Mouse (Mus musculus): Measurements from ENCODE around the gene Fst.

Fst gene

DNA sequence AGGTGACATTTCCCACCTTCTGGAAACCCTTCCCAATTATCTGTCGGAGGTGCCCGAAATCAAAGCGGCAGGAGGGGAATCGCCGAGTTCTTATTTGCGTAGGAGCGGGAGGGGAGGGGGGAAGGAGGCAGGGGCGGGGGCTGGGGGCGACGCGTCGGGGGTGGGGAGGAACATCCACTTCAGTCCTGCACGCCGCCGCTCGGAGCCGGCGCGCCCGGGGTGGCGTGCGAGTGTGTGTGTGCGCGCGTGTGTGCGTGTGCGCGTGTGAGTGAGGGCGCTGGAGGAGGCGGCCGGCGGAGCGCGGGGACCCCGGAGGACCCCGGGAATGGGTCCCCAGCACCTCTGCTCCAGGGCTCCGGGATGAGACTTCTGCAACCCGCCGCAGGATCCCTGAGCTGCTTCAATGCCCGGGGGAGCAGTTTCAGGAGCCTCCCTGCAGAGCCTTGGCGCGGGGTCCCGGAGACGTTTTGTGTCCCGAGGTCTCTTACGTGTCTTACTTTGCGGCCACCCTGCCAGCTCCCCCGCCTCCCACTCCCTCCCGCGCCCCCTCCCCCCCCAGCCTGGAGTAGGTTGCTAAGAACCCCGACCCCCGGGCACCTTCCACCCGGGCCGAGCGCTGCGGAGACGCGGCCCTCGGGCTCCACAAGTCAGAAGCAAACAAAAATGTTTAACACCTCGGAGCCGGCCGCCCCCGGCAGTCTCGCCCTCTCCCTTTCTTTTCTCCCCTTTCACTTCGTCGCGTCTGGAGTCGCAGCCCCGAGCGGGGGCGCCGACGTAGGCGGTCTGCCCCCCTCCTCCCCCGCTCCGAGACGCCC is at the start of gene Fst:
Gene Fst, minus strand, starts transcription at position 66 of the 815 bp plus-strand sequence.
- no peak for DNase-seq (ENCODE audit: low spot score)

DNA sequence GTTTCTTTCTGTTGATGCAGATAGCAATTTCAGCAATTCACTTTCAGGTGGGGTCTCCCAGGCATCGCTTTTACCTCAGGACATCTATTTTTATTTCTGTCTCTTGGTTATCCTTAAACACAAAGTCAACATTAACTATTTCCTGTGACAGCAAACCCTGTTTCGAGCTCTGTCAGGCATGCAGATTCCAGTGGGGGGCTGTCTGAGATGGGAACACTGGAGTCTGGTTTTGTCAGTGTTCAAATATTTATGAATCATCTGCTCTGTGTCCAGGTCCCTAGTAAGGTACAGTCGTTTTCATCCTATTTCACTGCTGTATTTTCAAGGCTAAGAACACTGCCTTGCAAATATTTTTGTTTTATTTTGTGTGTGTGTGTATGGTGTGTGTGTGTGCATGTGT is 35.1 kb upstream of the Fst start:
- DNase-seq (ENCODE audit: low spot score): no peak

DNA sequence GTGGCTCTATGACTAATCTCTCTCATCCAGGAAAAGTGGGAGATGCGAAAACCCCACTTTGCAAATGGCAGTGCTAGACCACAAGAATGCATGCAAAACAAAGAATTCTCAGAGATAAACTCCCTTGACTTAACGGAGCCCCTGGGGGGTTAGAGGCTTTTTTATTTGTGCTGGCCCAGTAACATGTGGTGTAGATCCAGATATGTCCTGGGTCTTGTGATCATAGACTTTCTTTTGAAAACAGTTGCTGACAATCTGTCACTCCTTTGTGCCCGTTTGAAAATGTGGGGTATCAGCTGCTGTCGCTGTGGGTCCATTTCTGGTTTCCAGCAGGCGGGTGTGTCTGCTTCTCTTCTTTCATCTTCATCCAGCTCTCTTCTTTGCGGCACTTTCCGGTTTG is 29.4 kb upstream of the Fst start:
- DNase-seq (ENCODE audit: low spot score): no peak

DNA sequence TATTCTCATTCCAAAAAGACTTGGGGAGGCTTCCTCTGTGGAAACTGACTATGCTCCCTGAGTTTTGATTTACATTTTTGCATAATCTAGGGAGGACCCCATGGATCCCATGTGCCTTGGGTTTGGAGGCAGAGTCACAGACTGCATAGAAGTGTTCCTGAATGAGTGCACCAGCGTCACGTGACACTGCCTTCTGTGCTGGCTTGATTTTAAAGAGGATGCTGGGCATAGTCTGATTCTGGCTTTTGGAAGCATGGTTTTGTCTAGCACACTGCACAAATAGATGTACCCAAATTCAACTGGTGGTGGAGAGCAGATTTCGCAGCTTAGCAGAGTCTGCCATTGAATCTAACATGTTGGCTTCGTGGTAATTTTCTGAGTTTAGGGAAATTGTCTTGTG is 19.6 kb upstream of the Fst start:
- no peak for DNase-seq (ENCODE audit: low spot score)

DNA sequence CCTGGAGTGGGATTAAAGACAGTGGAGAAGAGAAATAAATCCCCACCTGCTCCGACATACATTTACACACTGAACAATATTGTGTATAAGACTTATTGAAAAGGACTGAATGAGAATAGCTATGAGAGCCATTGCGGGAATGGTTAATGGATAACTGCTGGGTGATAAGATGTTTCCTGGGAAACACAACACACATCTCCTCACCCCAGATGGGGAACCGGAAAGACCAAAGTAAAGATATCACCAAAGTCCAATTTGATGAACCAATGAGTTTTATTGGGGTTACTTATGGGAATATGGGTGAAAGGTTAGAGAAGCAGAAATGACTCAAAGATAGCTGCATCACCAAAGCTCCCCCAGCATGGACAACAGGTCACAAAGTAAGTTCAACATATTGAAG is 11.2 kb upstream of the Fst start:
- DNase-seq (ENCODE audit: low spot score): no peak

DNA sequence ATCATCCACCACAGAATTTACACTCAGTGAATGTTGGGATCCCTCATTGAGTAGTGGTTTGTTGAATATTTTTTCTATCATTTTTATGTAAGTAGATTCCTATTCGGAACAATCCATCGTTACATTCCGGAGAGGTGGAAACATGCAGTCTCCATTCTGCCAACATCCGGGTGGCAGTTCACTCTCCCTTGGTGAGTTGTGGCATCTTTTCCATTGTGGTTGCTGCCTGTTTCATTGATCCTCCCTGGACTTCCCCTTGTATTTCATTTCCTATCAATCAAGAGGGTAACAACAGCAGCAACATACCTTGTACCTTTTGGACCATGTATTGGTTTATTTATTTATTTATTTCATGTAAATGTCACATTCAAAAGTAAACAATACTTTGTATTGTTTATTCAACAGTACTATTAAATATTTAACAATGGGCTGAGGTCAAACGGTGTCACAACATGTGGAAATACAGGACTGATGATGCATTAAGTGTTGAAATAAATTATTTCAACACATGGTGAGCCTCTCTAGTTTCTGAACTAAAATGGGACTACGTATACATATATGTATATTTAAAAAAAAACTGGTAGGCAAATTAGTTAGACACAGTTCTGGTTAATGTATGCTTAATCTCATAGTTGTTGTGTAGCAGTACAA is 7.6 kb upstream of the Fst start:
- no peak for DNase-seq (ENCODE audit: low spot score)

DNA sequence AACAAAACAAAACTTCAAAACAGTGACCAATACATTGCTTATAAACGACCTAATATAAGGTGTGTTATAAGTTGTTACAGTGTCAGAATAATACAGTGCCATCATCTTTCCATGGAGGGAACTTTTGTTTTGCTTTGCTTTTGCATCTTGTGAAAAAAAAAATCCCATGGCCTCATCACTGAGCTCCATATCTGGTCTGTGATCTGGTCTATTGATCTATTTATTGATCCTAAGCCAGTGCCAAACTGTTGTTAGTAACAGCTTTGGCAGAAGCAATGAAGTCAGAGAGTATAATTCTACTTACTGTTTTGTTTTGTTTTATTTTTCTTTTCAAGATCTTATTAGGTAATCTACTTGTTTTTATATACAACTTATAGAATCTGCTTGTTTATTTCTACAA is 6.6 kb upstream of the Fst start:
- no peak for DNase-seq (ENCODE audit: low spot score)

DNA sequence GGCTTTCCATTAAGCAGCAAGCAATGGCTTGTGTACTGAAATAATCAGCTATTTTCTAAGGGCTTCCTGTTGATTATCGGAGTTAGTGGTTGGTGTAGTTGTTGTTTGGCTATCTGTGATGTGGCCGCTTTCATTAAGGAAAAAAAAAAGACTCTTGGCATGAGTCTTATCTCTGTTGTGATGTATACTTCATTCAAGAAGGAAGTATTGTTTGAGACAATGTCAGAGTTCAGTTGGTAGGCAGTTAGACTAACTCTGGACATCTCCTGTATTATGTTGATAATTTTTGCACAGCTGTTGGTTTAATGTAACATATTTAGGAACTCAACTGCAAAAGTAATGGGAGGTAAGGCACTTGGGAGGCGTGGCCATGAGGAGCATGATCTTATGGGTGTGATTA is 6.1 kb upstream of the Fst start:
- DNase-seq (ENCODE audit: low spot score): no peak

DNA sequence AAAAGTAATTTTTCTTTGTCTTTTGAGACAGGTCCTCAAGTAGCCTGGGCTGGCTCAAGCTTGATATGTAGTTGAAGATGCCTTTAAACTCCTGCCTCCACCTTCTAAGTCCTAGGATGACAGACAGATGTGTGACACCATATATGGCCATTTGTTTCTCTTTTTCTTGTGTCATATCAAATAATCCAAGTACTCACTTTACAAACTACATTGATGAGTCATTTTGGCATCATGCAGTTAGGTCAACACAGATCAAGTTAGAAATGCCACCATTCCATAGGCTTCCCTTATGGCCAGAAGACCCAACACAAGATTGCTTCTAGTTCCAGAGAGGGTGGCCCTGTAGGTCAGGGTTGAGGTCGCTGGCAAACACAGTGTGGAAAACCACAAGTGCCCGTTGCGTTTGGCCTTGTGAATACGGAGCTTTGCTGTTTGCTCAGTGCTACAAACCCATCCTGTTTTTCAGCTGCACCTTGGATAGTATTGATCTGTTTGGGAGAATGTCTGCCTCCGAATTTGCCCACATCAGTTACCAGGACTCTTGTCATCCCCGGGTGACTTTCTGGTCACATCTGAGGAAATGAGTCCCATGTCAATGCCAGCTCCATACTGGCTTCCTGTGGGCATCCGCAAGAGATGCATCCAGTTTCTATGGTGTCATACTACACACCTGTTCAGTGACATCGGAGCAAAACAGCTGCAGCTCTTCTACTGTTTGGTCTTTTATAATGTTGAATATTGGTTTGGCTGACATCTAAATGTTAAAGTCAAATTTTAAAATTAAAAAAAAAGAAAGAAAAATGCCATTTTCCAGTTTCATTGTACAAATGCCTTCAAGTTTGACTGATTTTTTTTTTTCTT is 4.0 kb upstream of the Fst start:
- no peak for DNase-seq (ENCODE audit: low spot score)

DNA sequence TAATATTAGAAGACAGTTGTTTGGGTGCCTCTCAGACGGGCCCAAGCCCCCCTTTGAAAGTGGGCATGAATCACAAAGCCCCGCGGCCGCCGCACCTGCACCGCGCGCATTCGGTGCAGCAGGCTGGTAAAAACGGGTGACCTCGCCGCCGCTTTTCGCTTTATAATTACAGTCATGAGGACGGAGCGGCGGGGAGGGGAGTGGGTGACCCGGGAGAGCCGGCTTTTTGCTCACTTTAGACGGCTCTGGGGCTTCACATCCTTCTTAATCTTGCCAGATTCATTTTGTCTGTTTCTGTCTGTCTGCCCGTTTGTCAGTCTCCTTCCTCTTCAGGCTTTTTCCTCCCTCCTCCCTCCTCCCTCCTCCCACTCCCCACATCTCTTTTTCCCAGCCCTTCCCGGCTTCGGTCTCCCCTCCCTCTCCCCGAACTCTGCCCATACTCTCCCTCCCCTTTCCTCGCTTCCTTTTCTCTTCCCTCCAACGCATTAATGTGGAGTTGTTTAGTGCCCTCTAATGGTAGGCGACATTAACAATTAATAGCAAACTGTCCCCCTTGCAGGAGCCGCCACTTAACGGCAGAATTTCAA is 1.6 kb upstream of the Fst start:
- DNase-seq (ENCODE audit: low spot score): no peak

DNA sequence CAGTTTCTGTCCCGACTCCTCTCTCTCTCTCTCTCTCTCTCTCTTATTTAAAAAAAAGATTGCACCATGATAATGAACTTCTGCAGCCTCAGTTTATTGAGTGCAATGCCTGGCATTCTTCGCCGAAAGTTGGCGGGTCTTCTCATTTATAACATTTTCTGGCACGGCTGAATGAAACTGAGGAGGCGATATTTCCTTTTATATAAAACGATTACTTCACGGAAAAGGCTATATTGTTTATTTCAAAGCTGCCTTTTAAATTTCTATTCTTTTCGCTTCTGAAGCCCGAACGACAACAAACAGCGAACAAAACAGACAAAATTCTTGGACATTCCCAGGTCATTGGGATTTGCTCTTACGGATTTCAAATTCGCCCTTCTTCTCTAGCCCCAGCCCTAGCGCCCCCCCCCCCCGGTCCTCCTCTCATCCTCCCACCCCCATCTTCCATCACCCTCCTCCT is 980 bp upstream of the Fst start:
- DNase-seq (ENCODE audit: low spot score): no peak

DNA sequence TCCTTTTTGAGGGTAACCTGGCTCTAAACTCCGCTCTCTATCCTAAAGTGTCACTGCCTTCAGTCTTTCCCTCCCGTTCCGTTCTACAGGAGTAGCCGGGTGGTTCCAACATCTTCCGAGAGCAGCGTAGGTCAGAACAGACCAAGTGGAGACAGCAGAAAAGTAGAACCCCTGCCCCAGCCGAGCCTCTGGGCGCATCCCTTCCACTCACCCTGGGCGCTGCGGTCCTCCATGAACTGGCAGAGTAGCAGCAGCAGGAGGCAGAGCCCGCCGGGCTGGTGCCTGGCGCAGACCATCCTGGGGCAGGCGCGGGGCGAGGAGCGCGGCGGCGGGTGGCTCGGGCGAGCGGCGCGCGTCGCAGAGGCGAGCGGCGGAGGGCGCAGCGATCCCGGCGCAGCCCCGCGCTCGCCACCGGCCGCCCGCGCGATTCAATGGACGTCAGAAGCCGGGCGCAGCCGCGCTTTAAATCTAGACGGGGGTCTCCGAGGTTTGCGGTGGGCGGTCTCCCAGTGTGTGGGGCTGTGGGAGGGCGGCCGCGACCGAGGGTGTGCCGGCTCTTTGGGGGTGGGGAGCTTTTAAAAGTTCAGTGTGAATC is 363 bp downstream of the Fst start:
- DNase-seq (ENCODE audit: low spot score): no peak

DNA sequence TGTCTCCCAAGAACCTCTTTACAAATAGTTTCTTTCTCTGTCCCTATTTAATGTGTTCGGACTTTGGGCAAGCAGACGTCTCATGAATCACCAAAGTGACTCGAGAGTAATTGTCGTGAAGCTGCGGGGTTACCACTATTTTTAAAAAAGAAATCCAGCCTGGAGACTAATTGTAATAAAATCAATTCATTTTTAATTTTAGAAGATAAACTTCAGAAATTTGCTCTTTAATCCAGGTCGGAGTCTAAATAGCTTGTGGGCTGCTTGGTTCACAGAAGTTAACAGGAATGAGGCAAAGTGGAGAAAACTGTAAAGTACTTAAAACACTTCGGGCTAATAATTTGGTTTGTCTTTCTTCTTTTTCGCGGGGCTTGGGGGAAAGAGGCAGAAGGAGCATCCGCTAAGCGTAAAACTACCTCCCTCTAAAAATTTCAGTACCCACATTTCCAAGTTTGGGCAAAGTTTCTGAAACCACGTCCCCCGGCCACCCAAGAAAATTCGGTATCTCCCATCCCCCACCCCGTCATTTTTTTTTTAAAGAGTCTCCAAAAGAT is 1.1 kb downstream of the Fst start:
- DNase-seq (ENCODE audit: low spot score): no peak

DNA sequence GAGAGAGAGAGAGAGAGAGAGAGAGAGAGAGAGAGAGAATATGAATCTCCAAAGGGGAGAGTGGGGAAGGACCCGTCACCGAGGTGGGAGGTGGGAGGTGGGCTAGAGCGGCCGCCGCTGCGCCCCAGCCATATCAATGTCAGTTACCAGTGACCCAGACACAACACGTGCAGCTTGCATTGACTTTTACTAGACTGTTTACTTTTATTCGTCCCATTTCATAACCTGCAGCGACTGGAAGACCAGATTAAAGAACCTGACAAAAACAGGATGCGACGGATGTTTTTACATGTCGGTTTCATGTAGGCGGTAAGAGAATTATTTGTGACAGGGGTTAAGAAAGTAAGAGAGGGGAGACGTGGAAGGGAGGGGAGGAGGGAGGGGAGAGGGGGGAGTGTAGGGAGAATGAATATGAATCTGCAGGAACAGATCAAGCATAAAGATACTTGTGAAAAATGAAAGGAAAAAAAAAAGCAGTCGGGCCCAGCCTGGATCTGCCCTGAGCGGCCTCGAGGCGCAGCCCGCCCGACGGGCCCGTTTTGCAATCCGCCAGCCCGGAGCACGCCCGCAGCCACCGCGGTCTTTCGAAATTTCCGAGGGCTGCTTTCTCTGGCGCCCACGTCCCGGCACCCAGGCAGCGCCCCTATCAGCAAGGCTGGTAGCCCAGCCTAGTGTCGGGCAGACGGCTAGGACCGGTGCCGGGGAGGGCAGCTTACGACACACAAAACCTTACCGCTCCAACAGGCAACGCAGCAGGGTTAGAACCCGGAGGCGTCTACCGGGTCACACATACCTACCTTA is 1.8 kb downstream of the Fst start:
- no peak for DNase-seq (ENCODE audit: low spot score)

DNA sequence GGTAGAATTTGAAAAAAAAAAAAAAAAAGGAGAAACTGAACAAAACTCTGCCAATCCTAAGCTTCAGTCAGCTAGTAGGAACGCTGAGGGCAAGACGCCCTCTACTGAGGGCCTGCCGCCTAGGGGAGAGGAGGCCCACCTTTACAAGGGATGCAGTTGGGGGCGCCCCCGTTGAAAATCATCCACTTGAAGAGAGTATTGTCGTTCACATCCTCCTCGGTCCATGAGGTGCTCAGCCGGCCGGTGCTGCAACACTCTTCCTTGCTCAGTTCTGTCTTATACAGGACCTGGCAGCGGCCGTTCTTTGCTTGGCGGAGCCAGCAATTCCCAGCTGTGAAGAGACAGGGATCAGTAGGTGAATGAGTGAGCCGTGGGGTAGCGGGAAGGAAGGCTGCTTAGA is 2.5 kb downstream of the Fst start:
- no peak for DNase-seq (ENCODE audit: low spot score)

DNA sequence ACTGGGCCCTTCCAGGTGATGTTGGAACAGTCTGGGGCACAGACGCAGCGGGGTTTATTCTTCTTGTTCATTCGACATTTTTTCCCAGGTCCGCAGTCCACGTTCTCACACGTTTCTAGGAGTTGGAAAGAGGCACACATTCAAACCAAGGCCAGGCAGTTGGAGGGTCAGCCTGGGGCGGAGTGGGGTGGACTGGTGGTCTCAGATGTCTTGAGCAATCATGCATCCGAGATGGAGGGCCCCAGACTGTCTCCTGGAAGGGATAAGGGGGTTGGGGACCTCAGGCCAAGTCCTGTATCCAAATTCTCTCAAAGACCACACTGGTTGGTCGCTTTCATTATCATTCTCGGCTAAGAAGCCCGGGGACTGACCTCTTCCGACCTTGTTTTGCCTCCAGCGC is 3.0 kb downstream of the Fst start:
- DNase-seq (ENCODE audit: low spot score): no peak

DNA sequence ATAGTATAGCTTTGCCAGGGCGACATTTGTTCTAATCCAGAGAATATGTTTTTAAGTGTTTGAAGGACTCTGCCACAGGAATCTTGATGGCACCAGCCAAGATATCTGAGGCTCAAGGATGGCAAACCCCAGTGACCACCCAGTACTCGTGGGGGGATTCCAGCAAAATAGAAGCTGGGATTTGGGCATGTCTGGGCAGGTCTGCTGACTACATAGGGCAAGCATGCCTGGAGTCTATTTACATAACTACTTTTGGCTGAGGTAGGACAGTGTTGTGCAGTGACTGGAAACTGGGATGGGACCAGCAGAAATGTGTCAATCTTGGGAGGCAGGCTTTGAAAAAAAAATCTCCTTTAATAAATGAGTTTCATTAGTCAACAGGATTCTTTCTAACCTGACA is 11.5 kb downstream of the Fst start:
- DNase-seq (ENCODE audit: low spot score): no peak

DNA sequence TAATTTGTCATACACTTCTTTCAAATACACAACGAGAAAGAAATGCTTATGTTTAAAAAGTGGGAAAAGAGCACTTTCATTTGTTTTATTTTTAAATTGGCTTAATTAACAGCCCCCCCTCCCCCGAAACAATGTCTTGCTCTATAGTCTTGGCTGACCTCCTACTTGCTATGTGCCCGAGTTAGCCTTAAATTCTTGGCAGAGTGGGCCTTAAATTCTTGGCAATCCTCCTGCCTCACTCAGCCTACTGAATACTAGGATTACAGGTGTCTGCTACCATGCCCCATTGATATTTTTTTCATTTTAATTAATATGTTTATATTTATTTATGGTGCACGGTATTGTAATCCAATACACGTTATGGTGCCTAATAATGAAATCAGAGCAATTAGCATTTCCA is 26.3 kb downstream of the Fst start:
- DNase-seq (ENCODE audit: low spot score): no peak

DNA sequence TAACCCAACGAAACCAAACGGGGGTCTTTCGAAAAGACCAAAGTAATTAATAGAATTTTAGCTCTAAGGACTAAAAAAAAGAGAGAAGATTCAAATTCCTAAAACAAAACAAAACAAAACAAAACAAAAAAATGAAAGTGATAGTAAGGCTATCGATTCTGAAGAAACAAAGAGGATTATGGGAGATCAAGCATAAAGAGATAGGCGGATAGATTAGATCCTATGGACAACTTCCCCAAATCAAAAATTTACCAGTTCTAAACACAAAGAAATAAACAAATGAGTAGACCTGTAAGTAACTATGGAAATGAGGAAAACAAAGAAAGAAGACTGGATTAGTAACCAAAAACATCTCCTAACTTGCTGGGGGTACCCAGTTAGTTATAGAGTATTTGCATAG is 33.5 kb downstream of the Fst start:
- no peak for DNase-seq (ENCODE audit: low spot score)

DNA sequence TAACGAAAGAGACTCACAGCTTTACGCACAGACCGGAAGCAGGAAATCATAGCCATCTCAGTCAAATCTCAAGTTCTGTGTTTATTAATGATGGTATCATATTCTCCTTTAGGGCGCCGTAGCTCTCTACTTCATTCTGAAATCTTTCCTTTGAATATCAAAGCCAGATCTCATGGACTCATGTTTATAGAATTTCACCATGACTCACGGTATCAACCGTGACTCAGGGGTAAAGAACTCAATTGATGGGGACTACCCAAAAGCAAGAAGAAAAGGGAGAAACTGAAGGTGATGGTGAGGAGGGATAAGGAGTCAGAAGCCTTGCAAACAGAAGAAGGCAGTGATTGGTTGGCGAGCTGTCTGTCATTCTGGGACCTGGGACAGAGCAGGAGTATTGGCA is 38.5 kb downstream of the Fst start:
- no peak for DNase-seq (ENCODE audit: low spot score)

DNA sequence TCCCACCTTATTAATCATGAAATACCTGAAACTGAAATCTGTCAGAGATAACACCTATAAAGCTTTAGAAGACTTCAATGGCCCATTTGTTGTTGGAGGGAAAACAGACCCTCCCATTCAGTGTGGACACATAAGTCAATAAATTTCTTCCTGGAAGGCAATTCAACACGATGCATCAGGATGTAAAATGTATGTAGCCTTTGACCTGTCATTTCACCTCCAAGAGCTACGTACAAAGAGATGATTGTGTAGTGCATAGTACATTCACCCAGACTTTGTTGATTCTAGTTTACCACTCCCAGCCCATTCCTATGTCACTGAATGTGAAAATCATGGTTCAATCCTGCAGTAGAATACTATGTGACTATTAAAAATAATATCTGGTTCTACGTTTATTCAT is 39.4 kb downstream of the Fst start:
- no peak for DNase-seq (ENCODE audit: low spot score)

Measured in c-Kit-positive CD71-positive TER-119-positive erythroid progenitor cells, embryonic 14.5 days (primary cell).